Comparison of ENCODE assay signal across 7 mouse cellular contexts in the genomic region with DNA sequence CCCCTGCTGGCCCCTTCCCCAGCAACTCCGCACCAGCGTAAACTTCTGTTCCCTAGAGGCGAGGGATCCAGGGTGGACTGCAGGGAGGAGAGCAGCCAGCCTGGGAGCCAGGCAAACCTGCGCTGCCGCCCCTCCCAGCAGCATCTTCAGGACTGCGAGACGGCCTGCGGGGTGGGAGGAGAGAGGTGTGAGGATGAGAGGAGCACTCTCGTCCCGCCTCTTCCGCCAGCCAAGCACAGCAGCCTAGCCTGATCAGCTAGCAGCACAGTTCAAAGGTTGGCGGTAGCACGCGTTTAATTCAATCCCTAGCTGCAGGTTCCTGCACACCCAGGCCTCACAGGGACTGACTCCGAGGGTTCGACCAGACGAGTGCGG. TPM values are rescaled to one million over a fixed set of nuclear protein-coding genes. Genes with fewer than 3 reads are reported as not detected.
A peak's percentile ranks its signal among the peaks of the same experiment; 100 is the strongest.
DNase-seq lines count a peak whose midpoint lies in the region; ATAC-seq and TF ChIP-seq lines count a peak whose summit lies in the region.

No protein-coding gene starts in this region.

- no peaks in the 10 kb centered on the region for H3K27me3 ChIP-seq in G1E (ENCODE audit: insufficient read depth, low read length)
- no peaks in the 10 kb centered on the region for H3K27me3 ChIP-seq in heart, embryonic 15.5 days

- H3K36me3 ChIP-seq in G1E (replicated peaks) = peaks cover 77% of the 10 kb centered on the region
- H3K36me3 ChIP-seq in heart, embryonic 15.5 days = peaks cover 32% of the 10 kb centered on the region

- WGBS in heart, embryonic 15.5 days = under 1% methylated on average over 18 of the region's 18 CpGs
- under 1% methylated on average over 18 of the region's 18 CpGs for WGBS in large intestine, adult 2 months

- TF ChIP-seq CTCF in G1E (IDR thresholded peaks at IDR 0.05; ENCODE audit: low read depth, low read length) = no peak

- peak overlapping the region; percentile 100 for H3K4me2 ChIP-seq in heart, embryonic 15.5 days

- peak overlapping the region; percentile 82 for H3K9ac ChIP-seq in heart, embryonic 15.5 days

- no peaks in the 10 kb centered on the region for H3K9me3 ChIP-seq in G1E (replicated peaks)
- no peaks in the 10 kb centered on the region for H3K9me3 ChIP-seq in heart, embryonic 15.5 days (replicated peaks)

- peak overlapping the region; percentile 90 for H3K27ac ChIP-seq in heart, embryonic 15.5 days

- DNase-seq in CD4-positive, CD25-positive, alpha-beta regulatory T cell, adult 2 months (ENCODE audit: low read depth, low spot score) = peak; percentile 92
- peak; percentile 69 for DNase-seq in G1E (ENCODE audit: low spot score)
- DNase-seq in embryo, embryonic 10 days (ENCODE audit: low spot score) = peak; percentile 91
- DNase-seq in large intestine, adult 2 months (ENCODE audit: low read depth, low spot score) = peak; percentile 80
- peak; percentile 62 to 74 for DNase-seq in right cerebral cortex, adult 2 months (ENCODE audit: low spot score in 2 of 2)

- H3K4me1 ChIP-seq in G1E (ENCODE audit: insufficient read depth, low read depth, low read length) = peaks cover 75% of the 10 kb centered on the region
- peaks cover 24% of the 10 kb centered on the region for H3K4me1 ChIP-seq in heart, embryonic 15.5 days (replicated peaks)

- peak; percentile 38 for ATAC-seq in G1E (ENCODE audit: extremely low read depth, insufficient number of reproducible peaks, low FRiP score, poor library complexity, severe bottlenecking)
- peak; percentile 63 for ATAC-seq in heart, embryonic 15.5 days (replicated peaks; ENCODE audit: insufficient number of reproducible peaks, insufficient read depth, low FRiP score, low read depth)
- ATAC-seq in megakaryocyte, adult 5-6 weeks (ENCODE audit: poor library complexity, severe bottlenecking) = peak; percentile 66

- H3K4me3 ChIP-seq in G1E (ENCODE audit: low read depth, low read length) = peak overlapping the region; percentile 83
- peak overlapping the region; percentile 89 for H3K4me3 ChIP-seq in heart, embryonic 15.5 days

RNA-seq across cellular contexts. Expression of a gene that starts 0.3 kb away (rescaled TPM):
- total RNA-seq in G1E (2014; fragmentation: Nextera tagmentation) (3.5 and 4.1 TPM in 2 replicates), G1E (2017) (18.8 and 23.1 TPM in 2 replicates)
- polyA plus RNA-seq in G1E (2012) = 92.0 and 140 TPM in 2 replicates
- 8.8 and 11.1 TPM in 2 replicates for polyA plus RNA-seq in heart, embryonic 15.5 days (2015; fragmentation: Nextera tagmentation; extraction: Ambion mirVana)
- 21.6 and 27.9 TPM in 2 replicates for polyA plus RNA-seq in large intestine, adult 2 months (2012; rRNA removed)
- total RNA-seq in megakaryocyte, adult 5-6 weeks (2015) = 7.3 and 8.7 TPM in 2 replicates
- 3.7 and 5.4 TPM in 2 replicates for total RNA-seq in megakaryocyte, adult 5-6 weeks (2017)

RNA-seq across cellular contexts. Expression of a gene that starts 12.8 kb away (rescaled TPM):
- 8.1 and 16.6 TPM in 2 replicates for total RNA-seq in G1E (2014; fragmentation: Nextera tagmentation)
- total RNA-seq in G1E (2017) = 58.0 and 66.0 TPM in 2 replicates
- 133 and 136 TPM in 2 replicates for polyA plus RNA-seq in G1E (2012)
- 14.4 and 18.3 TPM in 2 replicates for polyA plus RNA-seq in heart, embryonic 15.5 days (2015; fragmentation: Nextera tagmentation; extraction: Ambion mirVana)
- 22.7 and 37.9 TPM in 2 replicates for polyA plus RNA-seq in large intestine, adult 2 months (2012; rRNA removed)
- 26.0 and 30.3 TPM in 2 replicates for total RNA-seq in megakaryocyte, adult 5-6 weeks (2015)
- total RNA-seq in megakaryocyte, adult 5-6 weeks (2017) = 117 and 121 TPM in 2 replicates

RNA-seq across cellular contexts. Expression of a gene that starts 14.4 kb away (rescaled TPM):
- total RNA-seq in G1E (2014; fragmentation: Nextera tagmentation) (not detected in 2 replicates), G1E (2017) (0.16 and 0.64 TPM in 2 replicates)
- polyA plus RNA-seq in G1E (2012) = not detected in 2 replicates
- polyA plus RNA-seq in heart, embryonic 15.5 days (2015; fragmentation: Nextera tagmentation; extraction: Ambion mirVana) = 2.0 and 4.1 TPM in 2 replicates
- polyA plus RNA-seq in large intestine, adult 2 months (2012; rRNA removed) = 8.8 and 10.1 TPM in 2 replicates
- 49.8 TPM in 2 replicates for total RNA-seq in megakaryocyte, adult 5-6 weeks (2015)
- 13.6 and 22.2 TPM in 2 replicates for total RNA-seq in megakaryocyte, adult 5-6 weeks (2017)

RNA-seq across cellular contexts. Expression of a gene that starts 29.8 kb away (rescaled TPM):
- total RNA-seq in G1E (2014; fragmentation: Nextera tagmentation) (0.23 and 0.63 TPM in 2 replicates), G1E (2017) (0.12 and 0.27 TPM in 2 replicates)
- 0.02 TPM in 2 replicates for polyA plus RNA-seq in G1E (2012)
- 0.76 and 1.1 TPM in 2 replicates for polyA plus RNA-seq in heart, embryonic 15.5 days (2015; fragmentation: Nextera tagmentation; extraction: Ambion mirVana)
- 0.30 and 0.85 TPM in 2 replicates for polyA plus RNA-seq in large intestine, adult 2 months (2012; rRNA removed)
- total RNA-seq in megakaryocyte, adult 5-6 weeks (2015) = 5.7 and 7.4 TPM in 2 replicates
- total RNA-seq in megakaryocyte, adult 5-6 weeks (2017) = 6.9 and 10.7 TPM in 2 replicates

RNA-seq across cellular contexts. Expression of a gene that starts 34.4 kb away (rescaled TPM):
- 10.2 and 15.8 TPM in 2 replicates for total RNA-seq in G1E (2014; fragmentation: Nextera tagmentation)
- total RNA-seq in G1E (2017) = 9.0 and 16.3 TPM in 2 replicates
- polyA plus RNA-seq in G1E (2012) = 209 and 355 TPM in 2 replicates
- polyA plus RNA-seq in heart, embryonic 15.5 days (2015; fragmentation: Nextera tagmentation; extraction: Ambion mirVana) = 6.6 and 6.9 TPM in 2 replicates
- polyA plus RNA-seq in large intestine, adult 2 months (2012; rRNA removed) = 3.7 and 4.8 TPM in 2 replicates
- total RNA-seq in megakaryocyte, adult 5-6 weeks (2015) = 1.5 and 3.3 TPM in 2 replicates
- 1.1 and 3.0 TPM in 2 replicates for total RNA-seq in megakaryocyte, adult 5-6 weeks (2017)

Comparison
In these comparisons a context has a peak if more than half of its experiments do, and no peak if none do; other contexts are left out.
1. Peak in every context shown above with its lines: DNase-seq, ATAC-seq, H3K4me3 ChIP-seq and H3K27ac ChIP-seq.